Mouse (Mus musculus): Measurements from ENCODE around the gene Myo5c.
"Not testable (repeated sequence)": the region's sequence is repeated elsewhere in the genome, so short reads cannot be mapped to it uniquely, and the experiment has no call there.

Gene Myo5c

GRCm38 (mm10) chr9:75243730-75244406 lies 12.0 kb downstream of the Myo5c start:
- in situ Hi-C loops (cut with MboI, MseI), result no loop called here

GRCm38 (mm10) chr9:75244527-75244926 lies 12.7 kb downstream of the Myo5c start:
- in situ Hi-C loops (cut with MboI, MseI), result no loop called here

- in situ Hi-C loops (cut with MboI, MseI), result no loop called here
Observed at GRCm38 (mm10) chr9:75246080-75246930, 14.5 kb downstream of the Myo5c start.

GRCm38 (mm10) chr9:75247870-75248269 lies 16.1 kb downstream of the Myo5c start:
- in situ Hi-C loops (cut with MboI, MseI), result no loop called here

GRCm38 (mm10) chr9:75248359-75248758 lies 16.5 kb downstream of the Myo5c start:
- in situ Hi-C loops (cut with MboI, MseI), result no loop called here

- in situ Hi-C loops (cut with MboI, MseI), result no loop called here
Observed at GRCm38 (mm10) chr9:75248874-75249273, 17.1 kb downstream of the Myo5c start.

- in situ Hi-C loops (cut with MboI, MseI), result not testable (repeated sequence)
Observed at GRCm38 (mm10) chr9:75253158-75253557, 21.3 kb downstream of the Myo5c start.

- in situ Hi-C loops (cut with MboI, MseI), result no loop called here
Observed at GRCm38 (mm10) chr9:75253766-75254165, 21.9 kb downstream of the Myo5c start.

- in situ Hi-C loops (cut with MboI, MseI), result no loop called here
Observed at GRCm38 (mm10) chr9:75254196-75254955, 22.6 kb downstream of the Myo5c start.

- in situ Hi-C loops (cut with MboI, MseI), result no loop called here
Observed at GRCm38 (mm10) chr9:75255820-75256545, 24.2 kb downstream of the Myo5c start.

- in situ Hi-C loops (cut with MboI, MseI), result no loop called here
Observed at GRCm38 (mm10) chr9:75258792-75259191, 27.0 kb downstream of the Myo5c start.

- in situ Hi-C loops (cut with MboI, MseI), result loop anchor here (10.0 kb wide), 1 partner anchor 205 kb away; no protein-coding TSS in a partner anchor
Observed at GRCm38 (mm10) chr9:75259656-75260055, 27.8 kb downstream of the Myo5c start.

GRCm38 (mm10) chr9:75261332-75261872 lies 29.6 kb downstream of the Myo5c start:
- in situ Hi-C loops (cut with MboI, MseI), result loop anchor here (10.0 kb wide), 1 partner anchor 207 kb away; no protein-coding TSS in a partner anchor

- in situ Hi-C loops (cut with MboI, MseI), result loop anchor here (10.0 kb wide), 1 partner anchor 208 kb away; no protein-coding TSS in a partner anchor
Observed at GRCm38 (mm10) chr9:75262235-75262826, 30.5 kb downstream of the Myo5c start.

- in situ Hi-C loops (cut with MboI, MseI), result loop anchor here (10.0 kb wide), 1 partner anchor 209 kb away; no protein-coding TSS in a partner anchor
Observed at GRCm38 (mm10) chr9:75264008-75264718, 32.3 kb downstream of the Myo5c start.

- in situ Hi-C loops (cut with MboI, MseI), result loop anchor here (10.0 kb wide), 1 partner anchor 212 kb away; no protein-coding TSS in a partner anchor
Observed at GRCm38 (mm10) chr9:75267147-75267546, 35.3 kb downstream of the Myo5c start.

GRCm38 (mm10) chr9:75270382-75270781 lies 38.6 kb downstream of the Myo5c start:
- in situ Hi-C loops (cut with MboI, MseI), result no loop called here

- in situ Hi-C loops (cut with MboI, MseI), result no loop called here
Observed at GRCm38 (mm10) chr9:75271539-75271938, 39.7 kb downstream of the Myo5c start.

GRCm38 (mm10) chr9:75273646-75274045 lies 41.8 kb downstream of the Myo5c start:
- in situ Hi-C loops (cut with MboI, MseI), result no loop called here

GRCm38 (mm10) chr9:75274486-75274885 lies 42.7 kb downstream of the Myo5c start:
- in situ Hi-C loops (cut with MboI, MseI), result no loop called here
